Mouse (Mus musculus) embryonic facial prominence, embryonic 12.5 days (tissue): ENCODE data around the gene Cbx2. TPM values are rescaled to one million over a fixed set of nuclear protein-coding genes. Genes with fewer than 3 reads are reported as not detected.

Source experiments
- ATAC-seq: fragments of 200-750 bp; cut with Nextera tagmentation; 2 replicates; pipeline ENCODE4 v1.8.0; 2017; ENCODE audit not compliant: insufficient number of reproducible peaks, insufficient read depth, low FRiP score, low TSS enrichment
- H3K27ac ChIP-seq: fragments of 300-500 bp; sonication (generic); 2 replicates; pipeline ENCODE4 v1.5.1; 2016; ENCODE audit warnings: mild to moderate bottlenecking
- H3K27me3 ChIP-seq: fragments of 300-500 bp; sonication (generic); 2 replicates; pipeline ENCODE4 v1.6.1; 2016; ENCODE audit warnings: mild to moderate bottlenecking, moderate library complexity
- H3K36me3 ChIP-seq: fragments of 300-500 bp; sonication (generic); 2 replicates; pipeline ENCODE4 v1.6.1; 2016; ENCODE audit warnings: mild to moderate bottlenecking
- H3K4me1 ChIP-seq: fragments of 300-500 bp; sonication (generic); 2 replicates; pipeline ENCODE4 v1.6.1; 2016
- H3K4me2 ChIP-seq: fragments of 300-500 bp; sonication (generic); replicated peaks from 2 replicates; pipeline ENCODE4 v1.6.1; 2016; ENCODE audit warnings: mild to moderate bottlenecking, moderate library complexity
- H3K4me3 ChIP-seq: fragments of 300-500 bp; sonication (generic); 2 replicates; pipeline ENCODE4 v1.5.1; 2016; ENCODE audit warnings: mild to moderate bottlenecking
- H3K9ac ChIP-seq: fragments of 300-500 bp; sonication (generic); 2 replicates; pipeline ENCODE4 v1.6.1; 2016; ENCODE audit warnings: mild to moderate bottlenecking, moderate library complexity
- H3K9me3 ChIP-seq: fragments of 300-500 bp; sonication (generic); 2 replicates; pipeline ENCODE4 v1.6.1; 2016; ENCODE audit warnings: mild to moderate bottlenecking, moderate library complexity
- WGBS: fragments of 180-500 bp; shearing (Covaris S2); methylation state at CpG from one replicate; pipeline ENCODE4 v1.1.7; 2016; 5-methylcytosine and 5-hydroxymethylcytosine counted together
- polyA plus RNA-seq: library from polyadenylated mRNA; unstranded; fragments of >200 nt; fragmentation: Nextera tagmentation; extraction: Ambion mirVana; gene quantifications from 2 replicates; pipeline ENCODE4 v1.2.1, GENCODE M21; 2016

Cbx2 gene
- 103 and 105 TPM in 2 replicates for polyA plus RNA-seq

DNA sequence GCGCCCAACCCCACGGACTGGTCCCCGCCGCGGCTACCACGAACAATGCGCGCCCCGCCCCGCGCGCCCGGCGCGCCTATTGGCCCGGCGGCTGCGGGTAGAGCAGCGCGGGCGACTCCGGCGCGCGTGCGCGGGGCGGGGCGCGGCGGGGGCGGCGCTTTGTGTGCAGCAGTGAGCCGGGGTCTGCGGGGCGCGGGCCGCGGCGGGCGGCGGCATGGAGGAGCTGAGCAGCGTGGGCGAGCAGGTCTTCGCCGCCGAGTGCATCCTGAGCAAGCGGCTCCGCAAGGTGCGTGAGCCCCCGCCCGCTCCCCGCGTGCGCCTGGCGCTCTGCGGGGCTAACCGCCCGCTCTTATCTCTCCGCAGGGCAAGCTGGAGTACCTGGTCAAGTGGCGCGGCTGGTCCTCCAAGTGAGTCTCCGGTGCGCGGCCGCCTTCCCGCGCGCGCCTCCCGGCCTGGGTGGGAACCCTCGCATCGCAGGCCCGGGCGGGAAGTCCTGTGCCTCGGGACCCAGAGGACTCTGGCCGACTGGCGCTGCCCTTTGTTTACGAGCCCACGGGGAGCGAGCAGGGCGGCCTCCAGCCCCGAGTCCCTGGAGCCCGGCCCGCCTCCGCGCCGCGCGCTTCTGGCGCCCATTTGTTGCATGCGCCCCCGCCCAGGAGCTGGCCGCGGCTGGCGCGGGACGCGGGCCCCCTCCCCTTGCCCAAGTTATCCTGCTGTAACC is at the start of gene Cbx2:
Cbx2 (plus strand) TSS at position 68 of the 721 bp plus-strand sequence.
- H3K27me3 ChIP-seq: no peaks in the 10 kb centered on the region
- peak within 1 kb of the TSS; percentile 98 for H3K27ac ChIP-seq
- peak within 1 kb of the TSS; percentile 92 for H3K4me2 ChIP-seq
- ATAC-seq: peak; percentile 88
- H3K9ac ChIP-seq: peak within 1 kb of the TSS; percentile 96
- H3K4me1 ChIP-seq: peaks cover 35% of the 10 kb centered on the region
- H3K9me3 ChIP-seq: no peaks in the 10 kb centered on the region
- WGBS: under 1% methylated on average over 84 of the region's 99 CpGs
- peak within 1 kb of the TSS; percentile 93 for H3K4me3 ChIP-seq
- peaks cover 21% of the 10 kb centered on the region for H3K36me3 ChIP-seq

DNA sequence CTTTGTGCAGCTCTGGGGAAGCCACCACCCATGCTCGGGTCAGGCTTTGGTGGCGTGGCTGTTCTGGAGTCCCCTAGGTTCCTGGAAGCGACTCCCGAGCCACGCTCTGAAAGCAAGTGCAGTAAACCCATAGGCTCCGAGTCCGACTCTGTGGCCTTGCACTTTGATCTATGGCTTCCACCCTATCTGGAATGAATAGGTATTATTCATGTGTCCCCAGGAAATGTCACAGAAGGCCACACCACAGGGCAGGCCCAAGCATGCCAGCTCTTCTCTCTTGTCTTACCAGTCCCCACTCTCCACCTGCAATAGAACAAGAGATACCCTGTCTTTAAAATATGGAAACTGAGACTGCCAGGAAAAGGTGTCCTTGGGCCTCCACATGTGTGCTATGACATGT is 48.4 kb upstream of the Cbx2 start:
- peaks cover 17% of the 10 kb centered on the region; the same call in 1 of the 2 replicates for H3K27me3 ChIP-seq
- H3K27ac ChIP-seq: no peak overlapping the region
- WGBS: 81% methylated on average over 7 of the region's 7 CpGs

DNA sequence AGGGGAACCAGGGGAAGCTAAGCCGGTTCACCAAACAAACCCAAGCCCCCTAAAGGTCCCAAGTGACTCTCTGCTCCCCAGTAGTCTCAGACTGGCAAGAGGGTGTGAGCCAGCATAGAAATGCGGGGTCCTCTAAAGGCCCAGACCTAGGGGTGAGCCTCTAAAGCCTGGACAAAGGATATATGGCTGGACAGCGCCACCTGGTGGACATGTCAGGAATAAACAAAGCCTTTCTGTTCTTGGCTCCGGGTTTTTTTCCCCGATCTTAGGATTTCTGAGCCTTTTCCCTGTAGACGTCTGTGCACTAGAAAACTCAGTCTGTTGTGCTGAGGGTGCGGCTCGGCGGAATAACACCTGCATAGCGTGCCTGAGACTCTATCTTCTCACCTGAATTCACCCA is 47.3 kb upstream of the Cbx2 start:
- no peak overlapping the region for H3K9ac ChIP-seq
- no peaks in the 10 kb centered on the region for H3K36me3 ChIP-seq
- H3K4me2 ChIP-seq: no peak overlapping the region
- no peak overlapping the region for H3K27ac ChIP-seq
- 1% methylated on average over 10 of the region's 10 CpGs for whole genome bisulfite sequencing
- H3K4me3 ChIP-seq: no peak overlapping the region
- H3K9me3 ChIP-seq: no peaks in the 10 kb centered on the region
- no peak for ATAC-seq
- H3K4me1 ChIP-seq: no peaks in the 10 kb centered on the region
- peaks cover 17% of the 10 kb centered on the region; the same call in 1 of the 2 replicates for H3K27me3 ChIP-seq

More for the DNA sequence above, 48.4 kb upstream of the Cbx2 start:
- Histone ChIP-seq H3K4me1 (no peaks in the 10 kb centered on the region), H3K4me3 (no peak overlapping the region), H3K36me3 (no peaks in the 10 kb centered on the region), H3K9ac (no peak overlapping the region), H3K9me3 (no peaks in the 10 kb centered on the region), H3K4me2 (no peak overlapping the region)
- no peak for ATAC-seq

DNA sequence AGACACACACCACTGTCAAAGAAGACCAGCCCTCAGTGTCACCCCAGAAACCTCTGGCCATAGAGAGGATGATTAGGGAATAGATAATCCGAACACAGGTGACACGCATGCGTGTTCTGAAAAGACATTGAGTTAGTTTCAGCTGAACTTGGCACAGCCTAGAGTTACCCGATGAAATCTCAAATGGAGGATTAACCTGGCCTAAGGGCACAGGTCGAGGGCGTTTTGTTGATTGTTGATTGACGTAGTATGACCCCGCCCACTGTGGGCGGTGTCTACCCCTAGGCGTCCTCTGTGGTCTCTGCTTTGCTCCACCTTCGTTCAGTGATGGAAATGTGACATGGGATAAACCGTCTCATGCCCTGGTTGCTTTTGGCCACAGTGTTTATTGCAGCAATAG is 46.8 kb upstream of the Cbx2 start:
- H3K36me3 ChIP-seq: no peaks in the 10 kb centered on the region
- 14% methylated on average over 12 of the region's 12 CpGs for WGBS
- ATAC-seq: no peak
- H3K27ac ChIP-seq: no peak overlapping the region
- H3K9ac ChIP-seq: no peak overlapping the region
- peaks cover 17% of the 10 kb centered on the region; the same call in 1 of the 2 replicates for H3K27me3 ChIP-seq
- H3K4me3 ChIP-seq: no peak overlapping the region
- H3K4me1 ChIP-seq: no peaks in the 10 kb centered on the region
- H3K4me2 ChIP-seq: no peak overlapping the region
- H3K9me3 ChIP-seq: no peaks in the 10 kb centered on the region

DNA sequence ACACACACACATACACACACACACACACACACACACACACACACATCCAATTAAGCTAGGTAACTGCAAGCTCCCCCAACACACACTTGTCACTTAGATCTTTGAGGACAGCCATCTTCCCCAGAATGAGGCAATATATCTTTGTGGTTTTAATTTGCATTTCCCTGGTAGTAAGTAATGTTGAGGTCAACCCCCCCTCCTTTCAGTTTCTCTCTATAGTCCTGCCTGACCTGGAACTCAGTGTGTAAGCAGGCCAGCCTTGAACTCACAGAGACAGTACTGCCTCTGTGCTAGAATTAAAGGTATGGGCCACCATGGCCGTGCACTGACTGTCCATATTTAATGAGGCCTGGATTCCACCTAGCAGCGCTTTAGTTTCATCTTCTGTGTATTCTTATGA is 42.4 kb upstream of the Cbx2 start:
- ATAC-seq: no peak
- Histone ChIP-seq H3K4me1 (no peaks in the 10 kb centered on the region), H3K27ac (no peak overlapping the region), H3K36me3 (no peaks in the 10 kb centered on the region), H3K9me3 (no peaks in the 10 kb centered on the region), H3K27me3 (0 out of 2 replicates have a peak, but pooled peaks cover 7% of the 10 kb centered on the region), H3K4me3 (no peak overlapping the region), H3K4me2 (no peak overlapping the region), H3K9ac (no peak overlapping the region)
- WGBS: 79% methylated on average over 2 of the region's 2 CpGs

DNA sequence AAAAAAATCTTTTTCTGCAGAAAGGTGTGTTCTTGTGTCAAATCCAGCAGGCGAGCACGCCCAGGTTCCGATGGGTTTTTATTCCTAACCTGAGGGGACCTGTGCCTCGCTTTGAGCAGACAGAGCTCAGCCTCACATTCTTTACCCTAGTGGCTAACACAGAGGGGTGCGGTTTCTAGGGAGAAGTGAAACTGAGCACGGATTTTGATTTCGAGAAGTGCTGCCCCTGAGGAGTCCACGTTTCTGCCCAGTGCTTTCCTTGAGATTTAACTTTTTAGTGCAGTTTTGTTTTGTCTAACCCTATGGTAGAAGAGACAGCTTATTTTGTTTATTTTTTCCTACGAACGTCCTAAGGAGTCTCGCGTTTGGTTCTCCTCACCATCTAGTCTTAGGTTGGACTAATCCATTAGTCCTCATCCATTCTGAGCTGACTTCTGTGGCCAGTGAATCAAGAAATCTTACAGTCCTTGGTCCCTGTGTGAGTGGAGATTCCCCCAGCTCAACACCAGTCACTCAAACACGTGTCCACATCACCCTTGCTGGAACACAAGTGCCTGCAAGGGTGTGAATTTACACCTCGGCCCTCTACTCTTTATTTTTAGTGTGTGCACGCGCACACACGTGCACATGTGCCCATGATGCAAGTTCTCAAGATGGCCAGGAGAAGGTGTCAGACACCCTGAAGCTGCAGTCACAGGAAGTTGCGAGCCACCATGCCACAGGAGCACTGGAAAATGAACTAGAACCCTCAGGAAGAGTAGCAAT is 41.6 kb upstream of the Cbx2 start:
- H3K4me1 ChIP-seq: no peaks in the 10 kb centered on the region
- H3K9ac ChIP-seq: no peak overlapping the region
- H3K9me3 ChIP-seq: no peaks in the 10 kb centered on the region
- no peak overlapping the region for H3K4me3 ChIP-seq
- WGBS: 59% methylated on average over 18 of the region's 18 CpGs
- ATAC-seq: no peak
- H3K27me3 ChIP-seq: 0 out of 2 replicates have a peak, but pooled peaks cover 5% of the 10 kb centered on the region
- no peaks in the 10 kb centered on the region for H3K36me3 ChIP-seq
- H3K27ac ChIP-seq: no peak overlapping the region
- H3K4me2 ChIP-seq: no peak overlapping the region

DNA sequence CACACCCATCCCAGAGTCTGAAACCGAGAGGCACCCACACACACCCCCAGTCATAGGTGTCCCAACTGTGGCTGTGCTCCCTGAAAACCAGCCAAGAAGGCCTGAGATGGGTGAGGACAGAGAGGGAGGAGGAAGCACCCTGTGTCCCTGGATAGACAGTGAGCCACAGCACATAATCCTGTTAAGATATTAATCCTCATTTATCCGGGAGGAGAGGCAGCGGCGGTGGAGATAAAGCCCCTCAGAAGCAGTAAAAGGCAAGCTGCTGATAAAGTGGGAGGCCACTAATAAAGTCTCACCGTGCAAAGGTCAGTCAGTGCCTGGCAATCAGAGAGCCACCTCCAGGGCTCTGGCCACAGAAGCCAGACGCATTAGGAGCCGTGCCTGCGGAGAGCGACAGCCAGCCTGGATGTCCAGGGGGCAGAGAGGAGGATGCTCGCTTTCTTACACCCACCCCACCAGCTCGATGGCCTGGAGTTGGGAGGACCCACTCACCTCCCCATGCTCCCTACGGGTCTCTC is 40.1 kb upstream of the Cbx2 start:
- Histone ChIP-seq H3K9me3 (no peaks in the 10 kb centered on the region), H3K4me1 (no peaks in the 10 kb centered on the region), H3K36me3 (no peaks in the 10 kb centered on the region), H3K4me2 (no peak overlapping the region), H3K4me3 (no peak overlapping the region), H3K9ac (no peak overlapping the region), H3K27ac (no peak overlapping the region), H3K27me3 (0 out of 2 replicates have a peak, but pooled peaks cover 7% of the 10 kb centered on the region)
- WGBS: 55% methylated on average over 12 of the region's 12 CpGs
- no peak for ATAC-seq

DNA sequence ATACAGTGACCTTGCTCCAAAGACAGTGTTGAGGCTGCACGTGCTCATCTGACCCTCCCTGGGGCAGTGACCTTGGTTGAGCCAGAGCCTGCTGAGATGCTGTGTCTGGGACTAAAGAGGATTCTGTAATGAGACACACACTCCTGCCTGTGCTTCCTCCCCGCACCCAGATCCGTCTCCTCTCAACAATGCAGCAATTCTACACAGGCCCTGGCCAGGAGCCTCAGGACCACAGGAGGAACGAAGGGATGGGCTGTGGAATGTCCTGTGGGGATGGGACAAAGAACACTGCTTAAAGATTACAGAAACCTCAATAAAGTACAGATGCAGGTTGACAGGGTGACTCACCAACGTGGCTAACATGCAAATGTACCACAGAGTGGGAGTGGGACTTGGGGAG is 37.2 kb upstream of the Cbx2 start:
- 31% methylated on average over 5 of the region's 5 CpGs for WGBS
- H3K9me3 ChIP-seq: no peaks in the 10 kb centered on the region
- H3K27ac ChIP-seq: no peak overlapping the region
- H3K36me3 ChIP-seq: no peaks in the 10 kb centered on the region
- H3K4me2 ChIP-seq: no peak overlapping the region
- no peak overlapping the region for H3K4me3 ChIP-seq
- 0 out of 2 replicates have a peak, but pooled peaks cover 5% of the 10 kb centered on the region for H3K27me3 ChIP-seq
- no peak for ATAC-seq
- H3K4me1 ChIP-seq: no peaks in the 10 kb centered on the region
- H3K9ac ChIP-seq: no peak overlapping the region

DNA sequence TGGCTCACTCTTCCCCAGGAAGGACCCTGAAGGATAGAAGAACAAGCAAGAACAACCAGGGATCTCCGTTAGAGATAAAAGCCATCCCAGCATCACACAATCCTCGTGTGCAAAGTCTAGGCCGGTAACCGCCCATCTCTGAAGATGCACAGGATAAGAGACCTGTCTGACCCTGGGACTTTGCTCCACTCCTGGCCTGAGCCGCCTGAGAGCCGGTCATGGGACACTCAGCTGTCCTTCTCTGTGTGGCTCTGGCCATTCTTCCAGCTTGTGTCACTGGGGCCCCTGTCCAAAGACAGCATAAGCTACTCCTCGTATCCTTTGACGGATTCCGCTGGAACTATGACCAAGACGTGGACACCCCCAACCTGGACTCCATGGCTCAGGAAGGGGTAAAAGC is 34.8 kb upstream of the Cbx2 start, which contains the start of gene Enpp7:
Enpp7 (plus strand) TSS at position 190 of the 400 bp plus-strand sequence.
- H3K4me1 ChIP-seq: no peaks in the 10 kb centered on the region
- no peak within 1 kb of the TSS for H3K4me3 ChIP-seq
- H3K36me3 ChIP-seq: no peaks in the 10 kb centered on the region
- ATAC-seq: no peak
- no peak within 1 kb of the TSS for H3K27ac ChIP-seq
- WGBS: 88% methylated on average over 10 of the region's 10 CpGs
- no peaks in the 10 kb centered on the region for H3K9me3 ChIP-seq
- no peak within 1 kb of the TSS for H3K9ac ChIP-seq
- 0 out of 2 replicates have a peak, but pooled peaks cover 2% of the 10 kb centered on the region for H3K27me3 ChIP-seq
- no peak within 1 kb of the TSS for H3K4me2 ChIP-seq

DNA sequence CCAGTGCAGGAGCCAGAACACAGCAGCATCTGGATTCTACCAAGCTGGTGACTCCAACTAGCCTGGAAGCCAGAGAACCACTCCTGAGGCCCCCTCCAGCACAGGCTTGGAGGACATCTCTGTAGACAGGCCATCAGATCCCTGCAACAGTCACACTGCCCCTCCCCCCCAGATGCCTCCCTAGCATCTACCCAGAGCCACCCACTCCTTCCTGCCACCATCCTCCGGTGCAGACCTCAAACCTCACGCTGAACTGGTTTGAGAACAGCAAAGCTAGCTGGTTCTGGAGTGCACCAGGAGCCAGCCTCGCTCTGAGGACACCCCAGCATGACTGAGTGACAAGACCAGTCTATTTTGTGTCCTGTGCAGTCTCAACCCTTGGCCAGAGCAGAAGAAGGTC is 30.0 kb upstream of the Cbx2 start:
- Histone ChIP-seq H3K9me3 (no peaks in the 10 kb centered on the region), H3K4me3 (no peak overlapping the region), H3K9ac (no peak overlapping the region), H3K27me3 (peaks cover 7% of the 10 kb centered on the region; the same call in 1 of the 2 replicates), H3K4me1 (0 out of 2 replicates have a peak, but pooled peaks cover 3% of the 10 kb centered on the region), H3K27ac (no peak overlapping the region), H3K36me3 (no peaks in the 10 kb centered on the region), H3K4me2 (no peak overlapping the region)
- 64% methylated on average over 3 of the region's 3 CpGs for WGBS
- ATAC-seq: no peak

DNA sequence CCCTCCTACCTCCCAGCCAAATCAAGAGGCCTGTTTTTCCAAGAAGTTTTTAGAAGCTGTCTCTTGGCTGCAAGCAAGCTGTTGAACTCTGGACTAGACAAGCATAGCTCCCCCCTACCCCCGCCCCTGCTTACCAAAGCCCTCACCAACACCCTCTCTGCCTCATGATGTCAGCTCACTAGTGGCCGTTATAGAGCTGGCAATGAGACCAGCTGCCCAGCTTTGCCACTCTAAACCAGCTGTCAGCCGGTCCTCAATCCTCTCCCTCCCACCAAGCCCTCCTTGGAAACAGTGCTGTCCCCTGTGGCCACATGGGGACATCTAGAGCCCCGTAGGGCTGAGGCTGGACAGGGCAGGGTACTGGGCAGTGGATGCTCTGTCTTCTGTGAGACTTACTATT is 27.3 kb upstream of the Cbx2 start:
- H3K9me3 ChIP-seq: no peaks in the 10 kb centered on the region
- no peak for ATAC-seq
- peaks cover 19% of the 10 kb centered on the region for H3K4me1 ChIP-seq
- no peaks in the 10 kb centered on the region for H3K36me3 ChIP-seq
- H3K27me3 ChIP-seq: peaks cover 20% of the 10 kb centered on the region
- no peak overlapping the region for H3K4me2 ChIP-seq
- H3K9ac ChIP-seq: no peak overlapping the region
- no peak overlapping the region for H3K27ac ChIP-seq
- no peak overlapping the region for H3K4me3 ChIP-seq
- 30% methylated on average over 4 of the region's 4 CpGs for WGBS
